Mouse (Mus musculus) left cerebral cortex, adult 8-10 months (tissue): ENCODE results near the gene S100a6. TPM values are rescaled to one million over a fixed set of nuclear protein-coding genes. Genes with fewer than 3 reads are reported as not detected.

ENCODE experiments used
- DNase-seq, 2 experiments: peaks; one replicate each; pipeline ENCODE4 v3.0.0; 2022; ENCODE audit warnings: low spot score in 2 of 2
- total RNA-seq, 4 experiments: library from RNA; stranded (reverse); gene quantifications; 2 replicates each; pipeline ENCODE4 v1.2.4; 2022

Gene S100a6
- total RNA-seq, 4 experiments from 2014 or later, result 24.1 to 52.2 (median 38.7) TPM

GRCm38 (mm10) chr3:90626266-90627021, 13.8 kb downstream of the S100a6 start:
- DNase-seq, result no peak

- DNase-seq, result no peak
Measured at GRCm38 (mm10) chr3:90627366-90627765, 14.7 kb downstream of the S100a6 start.

- no peak for DNase-seq
Measured at GRCm38 (mm10) chr3:90627807-90628206, 15.1 kb downstream of the S100a6 start.

GRCm38 (mm10) chr3:90629298-90629697, 16.6 kb downstream of the S100a6 start:
- no peak for DNase-seq

GRCm38 (mm10) chr3:90631984-90632383, 19.3 kb downstream of the S100a6 start:
- no peak for DNase-seq

GRCm38 (mm10) chr3:90638511-90639275, 26.0 kb downstream of the S100a6 start:
- no peak for DNase-seq

GRCm38 (mm10) chr3:90639511-90640154, 27.0 kb downstream of the S100a6 start:
- DNase-seq, result no peak

- no peak for DNase-seq
Measured at GRCm38 (mm10) chr3:90640981-90641380, 28.3 kb downstream of the S100a6 start.

GRCm38 (mm10) chr3:90644220-90644619, 31.5 kb downstream of the S100a6 start:
- DNase-seq, result no peak

- DNase-seq, result no peak
Measured at GRCm38 (mm10) chr3:90647291-90647690, 34.6 kb downstream of the S100a6 start.

- no peak for DNase-seq
Measured at GRCm38 (mm10) chr3:90648981-90649380, 36.3 kb downstream of the S100a6 start.

- no peak for DNase-seq
Measured at GRCm38 (mm10) chr3:90649832-90650231, 37.1 kb downstream of the S100a6 start.

GRCm38 (mm10) chr3:90652878-90653508, 40.3 kb downstream of the S100a6 start:
- DNase-seq, result peak; percentile 46 to 54

GRCm38 (mm10) chr3:90653717-90654116, 41.0 kb downstream of the S100a6 start, which contains the start of gene S100a7a:
TSS of gene S100a7a (plus strand) at chr3:90654017.
- no peak for DNase-seq

GRCm38 (mm10) chr3:90657405-90657804, 44.7 kb downstream of the S100a6 start:
- no peak for DNase-seq

- DNase-seq, result no peak
Measured at GRCm38 (mm10) chr3:90659364-90660044, 46.8 kb downstream of the S100a6 start.

- no peak for DNase-seq
Measured at GRCm38 (mm10) chr3:90664219-90664618, 51.5 kb downstream of the S100a6 start.

GRCm38 (mm10) chr3:90668846-90669245, 56.2 kb downstream of the S100a6 start, which contains the start of gene S100a8:
TSS of gene S100a8 (plus strand) at chr3:90668978.
- no peak for DNase-seq
